Mouse (Mus musculus) bone marrow, adult 2 months (tissue): ENCODE measurements at regions not wholly inside any gene's neighbourhood (a gene's known extent, or its start where the extent isn't known, plus 50 kb on each side); places are given as distances from the start of the nearest gene placed in this dataset.

Experiments
- CTCF ChIP-seq: fragments of 200-500 bp; IDR thresholded peaks from 2 replicates; pipeline ENCODE4 v1.5.1; 2011; ENCODE audit warnings: low read length, control low read depth; ENCODE audit not compliant: control insufficient read depth, insufficient read depth
- POLR2A ChIP-seq: fragments of 200-500 bp; IDR thresholded peaks from 2 replicates; pipeline ENCODE4 v1.6.1; 2011; ENCODE audit warnings: low read depth, mild to moderate bottlenecking, control low read depth, low read length, borderline replicate concordance; ENCODE audit not compliant: control insufficient read depth

DNA sequence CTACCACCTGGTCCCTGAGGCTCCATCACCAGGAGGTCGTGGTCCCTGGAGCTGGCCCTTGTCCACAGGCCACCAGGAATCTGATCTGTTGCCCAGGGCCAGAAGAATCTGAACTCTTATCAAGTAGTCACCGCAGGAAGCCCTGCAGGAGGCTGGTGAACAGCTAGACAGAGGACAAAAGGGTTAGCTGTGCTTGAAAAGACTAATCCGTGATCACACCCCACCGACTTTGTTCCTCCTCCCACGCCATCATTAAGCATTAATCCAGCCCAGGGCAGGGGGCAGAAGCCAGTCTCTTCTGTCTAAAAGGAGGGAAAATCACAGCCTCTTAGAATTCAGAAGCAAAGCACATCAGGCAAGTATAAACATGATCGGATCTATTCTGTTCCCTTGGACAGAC, 227.7 kb upstream of the Mgmt start:
- TF ChIP-seq CTCF: no peak
- no peak for TF ChIP-seq POLR2A
